Mouse (Mus musculus) brain, embryonic 14.5 days (tissue): ENCODE data around the gene Phlpp2. TPM values are rescaled to one million over a fixed set of nuclear protein-coding genes. Genes with fewer than 3 reads are reported as not detected.
"Not testable (repeated sequence)": the region's sequence is repeated elsewhere in the genome, so short reads cannot be mapped to it uniquely, and the experiment has no call there.

Source experiments
- DNase-seq: peaks from one replicate; pipeline ENCODE4 v3.0.0-alpha.2; 2011; ENCODE audit warnings: low read depth
- CTCF ChIP-seq: fragments of 200-500 bp; IDR thresholded peaks from 2 replicates; pipeline ENCODE4 v1.5.1; 2012; ENCODE audit warnings: inconsistent platforms, mild to moderate bottlenecking, moderate library complexity, borderline replicate concordance; ENCODE audit not compliant: insufficient read depth, insufficient read length; ENCODE audit errors: extremely low read depth
- POLR2A ChIP-seq: fragments of 200-500 bp; IDR thresholded peaks from 2 replicates; pipeline ENCODE4 v1.6.1; 2012; ENCODE audit warnings: mild to moderate bottlenecking, inconsistent platforms, borderline replicate concordance; ENCODE audit not compliant: poor library complexity, insufficient read depth, insufficient read length, severe bottlenecking; ENCODE audit errors: extremely low read depth
- polyA plus RNA-seq: library from polyadenylated mRNA; depleted of rRNA; stranded (reverse); fragments of >200 nt; gene quantifications from 2 replicates; pipeline ENCODE4 v1.2.3, GENCODE M21; 2012

Gene Phlpp2
- polyA plus RNA-seq, 1 experiment, result 14.6 TPM

DNA sequence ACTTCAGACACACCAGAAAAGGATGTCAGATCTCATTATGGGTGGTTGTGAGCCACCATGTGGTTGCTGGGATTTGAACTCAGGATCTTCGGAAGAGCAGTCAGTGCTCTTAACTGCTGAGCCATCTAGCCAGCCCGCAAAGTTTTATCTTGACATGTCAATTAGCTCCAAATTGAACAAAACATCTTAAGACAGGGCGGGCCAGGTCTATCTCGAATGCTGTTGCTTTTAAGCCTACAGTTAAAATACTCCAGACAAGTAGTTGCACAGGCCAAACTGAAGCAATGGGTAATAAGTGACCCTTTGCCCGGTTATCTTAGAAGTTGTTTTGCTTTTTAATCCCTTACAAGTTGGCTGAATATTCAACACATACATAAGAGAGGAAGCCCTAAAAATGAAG is 1.7 kb upstream of the Phlpp2 start:
- TF ChIP-seq CTCF (no peak), POLR2A (no peak)
- DNase-seq, result no peak

DNA sequence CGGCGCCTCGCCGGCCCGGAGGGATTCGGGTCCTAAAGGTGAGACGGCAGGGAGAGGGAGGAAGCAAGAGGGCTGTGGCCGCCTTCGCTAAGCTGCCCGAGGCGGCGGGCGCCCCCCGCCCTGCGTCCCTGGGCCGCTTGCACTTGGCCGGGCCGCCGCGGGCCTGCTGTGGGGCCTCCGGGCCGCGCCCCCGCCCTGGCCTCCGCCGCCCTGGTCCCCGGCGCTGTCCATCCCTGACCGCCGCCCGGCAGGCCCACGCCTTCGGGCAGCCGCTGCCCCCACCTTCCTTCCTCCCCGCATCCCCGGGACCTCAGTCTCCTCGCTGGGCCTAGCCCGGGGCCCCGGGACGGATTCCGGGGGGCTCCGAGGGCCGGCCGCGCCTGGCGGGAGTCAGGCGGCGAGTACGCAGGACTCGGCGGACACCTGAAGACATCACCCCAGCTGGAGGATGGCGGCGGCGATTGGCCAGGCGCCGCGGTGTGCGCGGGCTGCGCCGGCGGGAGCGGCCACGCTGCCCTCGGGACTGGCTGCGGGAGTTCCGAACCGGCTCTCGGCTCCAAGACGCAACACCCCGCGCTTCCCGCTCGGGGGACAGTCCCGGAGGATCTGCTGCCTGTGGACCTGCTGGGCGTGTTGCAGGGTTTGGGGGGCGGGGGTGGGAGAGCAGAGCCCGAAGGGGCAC is 479 bp downstream of the Phlpp2 start:
- peak; percentile 52 for DNase-seq
- TF ChIP-seq POLR2A (0 out of 2 replicates have a peak, but pooled peaks have one; percentile 6), CTCF (no peak)

DNA sequence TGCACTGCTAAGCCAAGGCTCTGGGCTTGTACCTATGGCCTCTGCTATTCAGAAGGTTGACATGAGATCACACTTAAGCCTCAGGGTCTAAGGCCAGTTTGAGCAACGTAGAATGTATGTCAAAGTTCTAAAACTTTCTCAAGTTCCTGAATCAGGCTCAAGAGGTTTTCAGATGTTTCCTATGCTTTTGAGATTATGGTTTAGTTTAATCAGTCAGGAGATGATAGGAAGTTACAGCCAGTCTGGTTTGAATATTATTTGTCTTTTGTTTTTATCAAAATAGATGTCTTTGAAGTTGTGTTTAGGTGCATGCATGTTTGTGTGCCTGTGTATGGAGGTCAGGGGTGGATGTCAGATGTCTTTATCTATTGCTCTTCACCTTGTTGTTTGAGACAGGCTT is 2.7 kb downstream of the Phlpp2 start:
- no peak for DNase-seq
- TF ChIP-seq POLR2A (no peak), CTCF (no peak)

DNA sequence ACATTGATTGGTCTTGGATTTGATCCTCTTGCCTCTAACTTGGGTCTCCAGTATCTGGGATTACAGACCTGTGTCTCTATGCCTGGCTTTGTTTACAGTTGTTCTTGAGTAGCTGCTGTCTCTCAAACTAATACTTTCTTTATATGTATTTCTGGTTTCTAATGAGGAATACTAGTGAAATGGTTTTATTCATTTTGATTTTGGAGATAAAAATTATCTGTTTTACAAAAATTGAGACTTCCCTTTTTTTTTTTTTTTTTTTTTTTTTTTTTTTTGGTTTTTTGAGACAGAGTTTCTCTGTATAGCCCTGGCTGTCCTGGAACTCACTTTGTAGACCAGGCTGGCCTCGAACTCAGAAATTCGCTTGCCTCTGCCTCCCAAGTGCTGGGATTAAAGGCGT is 5.5 kb downstream of the Phlpp2 start:
- not testable (repeated sequence) for DNase-seq

DNA sequence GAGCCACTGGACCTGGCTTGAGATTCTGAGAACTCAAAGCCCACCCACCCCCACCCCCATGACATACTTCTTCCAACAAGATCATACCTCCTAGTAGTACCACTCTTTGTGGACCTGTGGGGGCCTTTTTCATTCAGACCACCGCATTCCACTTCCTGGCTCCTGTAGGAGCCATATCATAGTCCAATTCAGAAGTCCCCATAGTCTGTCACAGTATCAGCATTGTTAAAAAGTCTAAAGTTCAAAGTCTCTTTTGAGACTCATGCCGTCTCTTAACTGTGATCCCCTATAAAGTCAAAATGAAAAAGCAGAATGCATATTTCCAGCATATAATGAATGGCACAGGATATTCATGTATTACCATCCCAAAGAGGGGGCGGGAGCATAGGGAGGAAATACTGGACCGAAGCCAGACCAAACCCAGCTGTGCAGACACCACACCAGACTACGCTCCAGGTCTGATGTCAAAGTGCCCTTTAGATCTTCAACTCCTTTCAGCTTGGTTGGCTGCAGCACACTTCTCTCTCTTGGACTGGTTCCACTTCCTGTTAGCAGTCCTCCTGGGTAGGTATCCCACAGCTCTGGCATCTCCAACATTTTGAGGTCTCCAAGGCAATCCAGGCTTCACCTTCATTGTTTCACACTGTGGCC is 11.8 kb downstream of the Phlpp2 start:
- no peak for DNase-seq
- TF ChIP-seq POLR2A (no peak), CTCF (no peak)

DNA sequence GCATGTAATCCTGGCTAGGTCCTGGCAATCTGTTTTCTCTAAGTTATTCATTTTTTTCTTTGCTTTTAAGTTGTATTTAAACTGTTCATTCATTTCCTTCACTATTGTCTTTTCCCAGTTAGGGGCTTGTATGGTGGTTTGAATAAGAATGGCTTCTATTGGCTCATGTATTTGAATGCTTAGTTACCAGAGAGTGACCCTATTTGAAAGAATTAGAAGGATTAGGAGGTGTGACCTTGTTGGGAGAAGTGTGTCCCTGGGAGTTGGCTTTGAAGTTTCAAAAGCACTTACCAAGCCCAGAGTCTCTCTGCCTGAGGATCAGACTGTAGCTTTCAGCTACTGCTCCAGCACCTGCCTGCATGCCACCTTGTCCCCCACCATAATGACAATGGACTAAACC is 17.0 kb downstream of the Phlpp2 start:
- no peak for DNase-seq
- TF ChIP-seq POLR2A (no peak), CTCF (no peak)

DNA sequence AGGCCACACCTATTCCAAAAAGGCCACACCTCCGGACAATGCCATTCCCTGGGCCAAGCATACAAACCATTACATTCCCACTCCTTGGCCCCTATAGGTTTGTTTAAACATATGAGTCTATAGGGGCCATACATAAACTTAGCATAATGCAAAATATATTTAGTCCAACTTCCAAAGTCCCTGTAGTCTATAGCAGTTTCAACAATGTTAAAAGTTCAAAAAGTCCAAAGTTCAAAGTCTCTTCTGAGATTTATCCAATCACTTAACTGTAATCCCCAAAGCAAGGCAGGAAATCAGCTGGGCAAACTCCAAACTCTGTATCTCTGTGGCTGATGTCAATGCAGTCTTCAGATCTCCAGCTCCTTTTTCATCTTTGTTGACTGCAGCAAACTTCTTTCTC is 20.9 kb downstream of the Phlpp2 start:
- no peak for TF ChIP-seq CTCF
- no peak for TF ChIP-seq POLR2A
- DNase-seq, result no peak

DNA sequence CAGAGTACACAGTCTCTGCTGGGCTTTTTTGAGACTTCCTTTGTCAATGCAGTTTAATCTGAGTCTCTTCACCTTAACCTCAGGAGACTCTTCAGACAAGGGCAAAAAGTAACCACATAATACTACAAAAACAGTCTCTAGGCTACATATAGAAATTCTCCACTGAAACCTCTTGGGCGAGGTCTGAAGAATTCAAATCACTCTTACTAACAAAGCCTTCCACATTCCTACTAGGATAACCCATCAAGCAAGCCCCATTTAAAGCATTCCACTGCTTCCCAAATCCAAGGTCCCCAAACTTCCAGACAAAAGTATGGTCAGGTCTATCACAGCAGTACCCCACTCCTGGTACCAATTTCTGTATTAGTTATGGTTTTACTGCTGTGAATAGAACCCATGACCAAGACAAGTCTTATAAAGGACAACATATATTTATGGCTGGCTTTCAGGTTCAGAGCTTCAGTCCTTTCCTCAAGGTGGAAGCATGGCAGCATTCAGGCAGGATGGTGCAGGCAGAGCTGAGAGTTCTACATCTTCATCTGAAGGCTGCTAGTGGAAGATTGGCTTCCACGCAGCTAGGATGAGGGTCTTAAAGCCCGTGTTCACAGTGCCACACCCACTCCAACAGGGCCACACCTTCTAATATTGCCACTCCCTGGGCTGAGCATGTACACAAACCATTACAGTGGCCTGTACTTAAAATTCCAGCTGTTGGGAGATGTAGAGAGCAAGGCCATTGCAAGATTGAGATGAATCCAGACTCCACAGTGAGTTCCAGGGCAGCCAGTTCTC is 22.6 kb downstream of the Phlpp2 start:
- no peak for DNase-seq
- no peak for TF ChIP-seq POLR2A
- TF ChIP-seq CTCF, result no peak

DNA sequence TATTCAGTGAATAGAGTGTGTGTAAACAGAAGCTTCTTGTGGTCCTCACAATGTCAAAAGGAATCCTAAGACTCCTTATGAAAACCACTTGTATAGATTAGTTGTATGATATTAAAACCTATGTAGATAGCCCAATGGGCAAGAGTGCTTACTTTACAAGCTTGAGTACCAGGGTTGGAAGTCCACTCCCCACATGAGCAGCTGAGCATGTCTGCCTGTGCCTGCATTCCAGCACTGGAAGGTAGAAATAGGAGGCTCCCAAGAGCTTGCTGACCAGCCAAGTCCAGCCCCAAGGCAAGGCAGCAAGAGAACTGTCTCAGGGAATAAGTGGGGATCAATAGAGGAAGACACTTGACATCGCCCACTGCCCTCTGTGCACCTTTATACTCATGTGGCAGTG is 26.3 kb downstream of the Phlpp2 start:
- no peak for DNase-seq
- TF ChIP-seq CTCF (no peak), POLR2A (no peak)

DNA sequence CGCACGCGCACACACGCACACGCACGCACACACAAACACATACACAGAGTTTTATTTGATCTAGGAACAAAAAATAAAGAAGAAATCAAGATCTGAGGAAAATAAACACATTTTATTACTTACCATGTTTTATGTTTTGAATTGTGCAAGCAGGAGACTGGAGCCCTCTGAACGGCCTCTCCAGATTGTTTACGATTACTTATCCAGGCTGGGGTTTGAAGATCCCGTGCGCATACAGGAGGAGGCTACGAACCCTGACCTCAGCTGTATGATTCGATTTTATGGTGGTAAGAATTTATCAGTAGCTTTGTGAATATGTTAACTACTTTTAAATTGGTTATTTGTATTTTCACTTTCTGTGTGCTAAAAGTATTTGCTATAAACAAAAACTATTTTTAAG is 27.0 kb downstream of the Phlpp2 start:
- no peak for DNase-seq
- no peak for TF ChIP-seq POLR2A
- TF ChIP-seq CTCF, result no peak

DNA sequence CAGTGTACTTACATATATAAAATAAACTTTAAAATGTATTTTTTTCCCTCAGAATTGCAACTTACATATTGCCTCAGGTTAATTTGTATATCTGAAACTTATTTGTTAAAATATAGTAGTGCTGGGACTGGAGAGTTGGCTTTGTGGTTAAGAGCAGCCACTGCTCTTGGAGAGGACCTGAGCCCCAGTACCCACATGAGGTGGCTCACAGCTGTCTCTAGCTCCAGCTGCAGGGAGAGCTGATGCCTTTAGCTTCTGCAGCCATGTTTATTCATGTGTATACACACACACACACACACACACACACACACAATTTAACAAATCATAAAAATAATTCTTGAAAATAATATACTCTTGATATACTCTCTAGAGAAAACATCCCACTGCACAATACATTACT is 34.0 kb downstream of the Phlpp2 start:
- DNase-seq, result no peak
- TF ChIP-seq POLR2A (no peak), CTCF (no peak)

DNA sequence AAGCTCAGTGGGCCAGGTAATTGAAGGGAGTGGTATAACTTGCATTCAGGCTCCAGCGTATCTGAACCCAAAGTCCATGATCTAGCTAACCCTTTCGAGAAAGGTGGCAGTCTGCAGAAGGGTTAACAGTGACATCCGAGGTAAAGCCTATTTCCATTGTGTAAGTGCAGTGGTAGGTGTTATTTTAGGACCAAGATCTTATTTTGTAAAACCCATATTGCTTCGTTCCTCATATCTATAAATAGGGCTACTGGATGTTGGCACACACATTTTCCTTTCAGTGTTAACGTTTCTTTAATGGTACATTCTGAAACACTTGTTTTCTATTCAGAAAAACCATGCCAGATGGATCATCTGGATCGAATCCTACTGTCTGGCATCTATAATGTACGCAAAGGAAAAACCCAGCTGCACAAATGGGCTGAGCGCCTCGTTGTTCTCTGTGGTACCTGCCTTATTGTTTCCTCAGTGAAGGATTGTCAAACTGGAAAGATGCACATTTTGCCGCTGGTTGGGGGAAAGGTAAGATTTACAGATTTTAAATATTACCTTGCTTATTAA is 35.6 kb downstream of the Phlpp2 start:
- TF ChIP-seq POLR2A (no peak), CTCF (no peak)
- DNase-seq, result peak; percentile 57
